Mouse (Mus musculus) C2C12 (cell line): ENCODE measurements around the gene Ciita.

Source experiments
- CTCF ChIP-seq: IDR thresholded peaks from one replicate; pipeline ENCODE4 v1.5.1; 2011; ENCODE audit not compliant: control insufficient read depth, insufficient read depth, insufficient read length
- MAX ChIP-seq: IDR thresholded peaks from one replicate; pipeline ENCODE4 v1.6.1; 2011; ENCODE audit warnings: mild to moderate bottlenecking, control low read depth

DNA sequence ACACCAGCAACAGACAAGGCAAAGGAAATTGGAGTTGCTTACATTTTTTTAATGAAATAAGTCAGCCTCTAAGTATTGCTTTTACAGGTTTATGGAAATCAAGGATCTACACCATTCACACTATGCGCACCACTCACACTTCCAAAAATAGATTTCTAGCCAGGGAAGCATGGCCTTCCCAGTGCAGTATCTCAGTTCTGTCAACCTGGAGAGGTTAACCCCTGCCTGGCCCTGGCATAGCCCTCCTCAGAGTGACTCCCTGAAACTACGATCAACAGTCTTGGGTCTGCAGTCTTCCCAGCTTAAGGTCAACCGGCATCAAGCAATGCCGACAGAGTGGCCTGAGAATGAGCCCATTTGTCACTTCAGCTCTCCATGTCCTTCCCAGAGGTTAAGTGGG, 50.3 kb downstream of the Ciita start:
- TF ChIP-seq CTCF = no peak
- no peak for TF ChIP-seq MAX
